Mouse (Mus musculus) gastrocnemius, postnatal 14 days (tissue): ENCODE results near the gene Map3k14. TPM values are rescaled to one million over a fixed set of nuclear protein-coding genes. Genes with fewer than 3 reads are reported as not detected.
"Not testable (repeated sequence)": the region's sequence is repeated elsewhere in the genome, so short reads cannot be mapped to it uniquely, and the experiment has no call there.

Experiments used
- DNase-seq: peaks from one replicate; pipeline ENCODE4 v3.0.0; 2021; ENCODE audit warnings: mixed read lengths
- intact Hi-C: fragments of 180-260 bp; cut with DNase I; formaldehyde crosslinking; loops from one replicate; pipeline ENCODE4 v1.15.1; 2025; ENCODE audit warnings: low total_unique reads
- long read RNA-seq, 2 experiments: library from polyadenylated mRNA; stranded (forward); transcript quantifications; one replicate each; pipeline ENCODE4 v2.0.0; 2021
- total RNA-seq, 2 experiments: library from RNA; stranded (reverse); gene quantifications; 2 replicates each; pipeline ENCODE4 v1.2.3; 2021

Map3k14 gene
- total RNA-seq, result 1 to 10 TPM; 2.2 to 2.3 TPM
- long read RNA-seq, experiment 1, full-length matches to known transcripts, result 2 of 3 reads
- long read RNA-seq, experiment 1, partial matches to known transcripts, result 0 of 3 reads
- long read RNA-seq, experiment 1, other reads (novel, unspliced or antisense), result 1 of 3 reads
- long read RNA-seq, experiment 2, partial matches to known transcripts, result 1 of 2 reads
- long read RNA-seq, experiment 2, other reads (novel, unspliced or antisense), result 0 of 2 reads

- peak; percentile 100 for DNase-seq
- intact Hi-C loops, result no loop called here
Observed at GRCm38 (mm10) chr11:103267346-103268219, at the start of gene Map3k14. Map3k14 (minus strand) TSS chr11:103267472.

DNA sequence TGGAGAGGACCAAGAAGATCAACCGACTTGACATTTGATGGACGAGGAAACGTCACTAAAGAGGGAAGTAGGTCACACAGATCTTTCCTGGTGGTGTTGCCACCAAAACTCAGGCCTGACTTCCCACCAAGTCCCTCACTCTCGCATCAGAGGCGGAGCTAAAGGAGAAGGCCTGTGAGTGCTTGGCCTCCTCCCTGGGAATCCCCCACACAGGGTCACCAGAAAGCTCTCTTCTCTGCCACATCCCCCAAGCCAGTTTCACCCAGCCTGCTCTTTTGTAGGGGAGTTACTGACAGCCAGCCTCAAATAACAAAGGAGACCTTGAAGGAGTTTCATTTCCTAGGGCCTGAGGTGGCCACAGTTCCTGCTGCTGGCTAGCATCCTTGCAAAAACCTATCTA is 48.1 kb upstream of the Map3k14 start:
- intact Hi-C loops, result no loop called here
- DNase-seq, result no peak

DNA sequence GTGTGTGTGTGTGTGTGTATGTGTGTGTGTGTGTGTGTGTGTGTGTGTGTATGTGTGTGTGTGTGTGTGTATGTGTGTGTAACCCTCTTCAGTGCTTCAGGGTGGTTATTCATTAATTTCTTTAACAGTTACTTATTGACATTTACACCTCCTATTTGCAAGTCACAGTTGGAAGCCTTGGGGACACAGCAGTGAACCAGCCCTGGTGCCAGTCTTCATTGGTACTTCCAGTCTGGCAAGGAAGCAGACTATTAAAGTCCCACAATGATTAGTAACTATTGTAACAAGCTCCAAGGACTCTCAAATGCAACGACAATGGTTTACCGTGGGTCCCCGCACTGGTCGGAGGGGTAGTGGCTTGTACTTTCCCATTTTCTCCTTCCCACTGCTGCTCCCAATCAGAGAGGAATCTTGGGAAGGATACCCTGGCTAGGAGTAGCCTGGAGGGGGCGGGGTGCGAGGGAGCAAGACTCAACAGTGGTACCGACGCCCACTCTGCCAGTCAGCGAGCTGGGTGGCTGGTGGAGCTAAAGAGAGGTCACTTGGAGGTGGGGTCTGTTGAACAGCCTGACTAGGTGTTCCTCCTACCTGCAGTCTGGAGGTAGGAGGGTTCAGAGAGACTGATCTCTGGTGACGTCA is 47.6 kb upstream of the Map3k14 start:
- intact Hi-C loops, result no loop called here
- no peak for DNase-seq

DNA sequence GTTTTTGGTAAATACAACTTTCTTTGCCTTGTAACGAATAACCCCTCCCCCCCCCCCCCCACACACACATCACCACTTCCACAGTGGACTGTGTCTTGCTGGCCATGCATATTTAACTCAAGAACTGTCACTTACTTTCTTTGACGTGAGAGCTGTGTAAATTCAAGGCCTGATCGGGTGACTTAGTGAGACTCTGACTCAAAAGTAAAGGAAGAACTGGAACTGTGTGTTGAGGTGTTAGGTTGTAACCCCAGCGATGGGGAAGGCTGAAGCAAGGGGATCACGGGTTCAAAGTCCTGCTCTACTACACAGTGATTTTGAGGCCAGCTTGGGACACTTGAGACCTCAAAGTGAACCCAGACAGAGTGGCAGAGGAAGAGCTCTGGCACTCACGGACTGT is 46.3 kb upstream of the Map3k14 start:
- intact Hi-C loops, result no loop called here
- DNase-seq, result no peak

DNA sequence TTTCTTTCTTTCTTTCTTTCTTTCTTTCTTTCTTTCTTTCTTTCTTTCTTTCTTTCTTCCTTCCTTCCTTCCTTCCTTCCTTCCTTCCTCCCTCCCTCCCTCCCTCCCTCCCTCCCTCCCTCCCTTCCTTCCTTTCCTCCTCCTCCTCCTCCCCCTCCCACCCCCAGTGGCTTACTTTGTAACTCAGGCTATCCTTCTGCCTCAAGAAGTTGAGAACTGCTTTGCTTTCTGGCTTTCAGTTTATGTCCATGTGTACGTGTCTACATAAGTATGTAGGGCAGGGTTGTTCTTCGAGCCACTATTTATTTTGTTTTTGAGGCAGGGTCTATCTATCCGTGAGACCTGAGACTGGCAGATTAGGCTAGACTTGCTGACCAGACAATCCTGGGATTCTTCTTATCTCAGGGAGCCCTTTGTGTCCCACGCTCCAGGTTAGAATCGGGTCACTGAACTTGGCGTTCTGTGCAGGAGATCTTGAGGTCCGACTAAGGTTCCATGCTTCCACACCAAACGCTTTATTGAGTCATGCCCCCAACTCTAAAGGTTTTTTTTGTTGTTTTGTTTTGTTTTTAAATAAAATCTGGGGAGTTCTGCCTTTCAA is 45.5 kb upstream of the Map3k14 start:
- intact Hi-C loops, result no loop called here
- no peak for DNase-seq

DNA sequence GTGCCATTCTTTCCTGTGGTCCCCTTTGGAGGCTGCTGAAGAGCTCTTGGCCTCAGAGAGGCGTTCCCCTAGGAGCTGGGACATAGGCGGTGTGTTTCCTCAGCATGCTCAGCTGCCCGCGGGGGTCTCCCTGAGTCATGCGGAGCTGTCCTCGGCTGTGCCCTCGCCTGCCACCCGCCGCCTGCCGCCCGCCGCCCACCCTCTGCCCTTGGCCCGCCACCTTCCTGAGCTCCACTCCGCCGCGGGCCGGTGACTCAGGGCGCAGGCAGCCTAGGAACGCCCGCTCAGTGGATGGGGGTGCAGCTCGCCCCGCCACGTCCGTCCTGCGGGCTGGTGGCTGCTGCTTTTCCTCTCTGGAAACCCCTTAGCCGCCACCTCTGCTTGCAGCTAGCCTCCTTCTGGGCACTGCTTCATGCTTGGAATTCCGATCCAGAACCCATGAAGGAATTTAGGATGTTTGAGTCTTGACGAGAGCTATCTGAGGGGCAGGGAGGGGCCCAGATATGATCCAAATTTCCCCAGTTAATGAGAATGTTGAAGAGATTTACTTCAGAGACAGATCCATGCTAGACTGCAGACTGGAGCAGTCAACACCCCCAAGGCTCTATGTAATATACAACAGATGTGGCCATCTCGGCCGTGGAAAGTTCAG is 44.8 kb upstream of the Map3k14 start:
- DNase-seq, result peak; percentile 83
- intact Hi-C loops, result no loop called here

DNA sequence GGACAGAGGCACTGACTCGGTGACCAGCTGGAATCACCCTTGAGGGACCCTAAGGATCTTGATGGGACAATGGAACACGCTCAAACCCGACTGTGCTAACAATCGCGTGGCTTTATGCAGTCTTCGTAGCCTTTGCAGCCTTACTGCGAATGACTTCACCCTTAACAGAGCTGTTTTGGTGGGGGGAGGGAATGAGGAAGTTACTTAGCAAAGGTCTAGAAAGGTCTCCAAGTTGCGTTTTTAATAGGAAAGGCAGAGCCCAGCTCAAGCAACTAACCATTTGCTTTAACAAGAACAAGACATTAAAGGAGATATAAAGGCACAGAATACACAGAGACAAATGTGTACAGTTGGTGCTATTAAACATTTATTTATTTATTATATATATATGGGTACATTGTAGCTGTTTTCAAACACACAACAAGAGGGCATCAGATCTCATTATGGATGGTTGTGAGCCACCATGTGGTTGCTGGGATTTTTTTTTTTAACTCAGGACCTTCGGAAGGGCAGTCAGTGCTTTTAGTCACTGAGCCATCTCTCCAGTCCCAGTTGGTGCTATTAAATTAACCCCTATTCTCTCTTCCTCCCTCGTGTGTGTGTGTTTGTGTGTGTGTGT is 42.8 kb upstream of the Map3k14 start:
- intact Hi-C loops, result no loop called here
- no peak for DNase-seq

DNA sequence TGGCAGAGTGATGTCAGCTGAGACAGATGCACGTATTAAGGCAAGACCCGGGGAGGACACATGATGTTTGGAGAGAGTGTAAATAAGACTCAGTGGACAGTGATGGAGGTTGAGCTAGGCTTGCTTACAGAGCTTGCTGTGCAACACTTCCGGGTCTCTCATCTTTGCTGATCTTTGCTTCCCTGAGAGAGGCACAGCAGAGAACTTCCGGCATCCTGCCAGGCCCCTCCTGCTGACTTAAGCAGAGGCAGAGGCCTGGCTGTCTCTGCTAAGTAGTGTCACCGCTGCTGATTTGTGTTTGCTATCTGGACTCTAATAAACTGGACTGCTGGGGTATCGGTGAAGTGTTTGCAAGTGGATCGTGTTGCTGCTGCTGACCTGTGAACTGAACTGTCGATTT is 40.6 kb upstream of the Map3k14 start:
- peak; percentile 87 for DNase-seq
- intact Hi-C loops, result no loop called here

DNA sequence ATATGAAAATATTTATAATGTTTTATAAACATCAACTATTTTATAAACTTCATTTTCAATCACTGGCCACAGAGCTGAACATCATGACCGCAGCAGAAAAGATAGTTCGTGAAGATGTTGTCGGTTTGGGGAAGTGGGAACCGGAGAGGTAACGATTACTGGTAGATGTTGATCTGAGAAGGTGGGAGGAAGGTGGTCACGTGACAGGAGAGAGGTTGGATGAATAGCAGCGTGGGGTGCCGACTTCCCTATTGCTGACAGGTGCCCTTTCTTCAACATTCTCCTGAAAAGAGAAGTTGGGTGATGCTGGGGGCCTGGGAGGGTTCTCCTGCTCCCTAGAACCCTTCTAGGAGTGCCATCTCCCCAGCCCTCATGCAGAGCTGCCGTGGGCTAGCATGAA is 37.3 kb upstream of the Map3k14 start:
- intact Hi-C loops, result no loop called here
- no peak for DNase-seq

DNA sequence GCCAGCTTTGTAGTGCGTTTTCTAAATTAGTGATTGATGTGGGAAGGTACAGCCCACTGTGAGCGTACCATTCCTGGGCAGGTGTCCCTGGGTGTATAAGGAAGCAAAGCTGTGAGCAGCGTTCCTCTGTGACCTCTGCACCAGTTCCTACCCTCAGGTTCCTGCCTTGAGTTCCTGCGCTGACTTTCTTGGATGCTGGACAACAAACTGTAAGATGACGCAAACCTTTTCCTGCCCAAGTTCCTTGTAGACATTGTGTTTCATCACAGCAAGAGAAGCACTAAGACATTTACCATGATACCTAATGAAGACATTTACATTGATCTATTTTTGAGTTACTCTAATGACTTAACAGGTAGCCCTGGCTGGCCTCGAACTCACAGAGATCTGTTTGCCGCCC is 27.5 kb upstream of the Map3k14 start:
- intact Hi-C loops, result no loop called here
- no peak for DNase-seq

- peak; percentile 47 for DNase-seq
- intact Hi-C loops, result no loop called here
Observed at GRCm38 (mm10) chr11:103294066-103294465, 26.8 kb upstream of the Map3k14 start.

- intact Hi-C loops, result no loop called here
- no peak for DNase-seq
Observed at GRCm38 (mm10) chr11:103292890-103293287, 25.6 kb upstream of the Map3k14 start.

DNA sequence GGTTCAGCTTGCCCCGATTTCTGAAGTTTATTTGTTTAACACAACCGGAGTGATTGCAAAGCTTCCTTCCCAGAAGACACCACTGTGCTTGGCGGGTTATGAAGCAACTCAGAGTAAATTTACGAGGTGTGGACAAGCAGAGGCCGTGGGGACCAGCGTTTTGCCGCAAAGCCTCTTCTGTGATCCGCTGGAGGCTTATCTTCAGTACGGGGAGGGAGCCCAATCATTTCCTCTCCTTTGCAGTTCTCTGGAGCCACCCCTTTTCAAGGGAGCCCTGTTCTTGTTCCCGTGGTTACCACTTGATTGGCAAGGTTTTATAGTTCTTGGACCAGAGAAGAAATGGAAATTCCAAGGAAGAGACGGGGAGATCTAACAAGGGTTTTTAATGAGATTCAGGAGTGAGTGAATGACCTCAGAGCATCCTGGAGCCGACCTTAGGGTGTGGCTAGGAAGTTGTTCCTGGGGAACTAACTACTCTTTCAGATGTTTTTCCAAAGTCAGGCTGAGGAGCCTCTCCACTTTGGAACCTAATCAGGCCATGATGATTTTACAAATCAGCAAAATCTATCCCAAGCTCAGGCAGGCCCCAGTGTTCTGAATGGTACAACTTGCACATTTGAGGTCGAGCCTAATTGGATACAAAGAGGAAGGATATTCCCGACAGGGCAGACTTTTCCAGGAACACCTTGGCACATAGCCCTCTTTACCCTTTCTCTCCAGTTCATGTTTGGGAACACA is 25.0 kb upstream of the Map3k14 start:
- peak; percentile 80 for DNase-seq
- intact Hi-C loops, result no loop called here

DNA sequence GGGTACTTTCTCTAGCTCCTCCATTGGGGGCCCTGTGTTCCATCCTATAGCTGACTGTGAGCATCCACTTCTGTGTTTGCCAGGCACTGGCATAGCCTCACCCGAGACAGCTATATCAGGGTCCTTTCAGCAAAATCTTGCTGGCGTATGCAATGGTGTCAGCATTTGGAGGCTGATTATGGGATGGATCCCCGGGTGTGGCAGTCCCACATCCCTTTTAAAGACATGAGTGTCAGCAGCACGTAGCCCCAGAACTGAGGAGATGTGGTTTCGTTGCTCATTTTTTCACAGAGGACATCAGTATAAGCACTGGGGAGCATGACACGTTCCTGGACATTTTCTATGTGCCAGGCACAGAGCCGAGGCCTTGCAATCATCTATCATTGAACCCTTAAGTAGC is 23.6 kb upstream of the Map3k14 start:
- intact Hi-C loops, DNase-seq: not testable (repeated sequence)

- intact Hi-C loops, result loop anchor here (5.0 kb wide), 1 partner anchor 34 kb away; no protein-coding TSS in a partner anchor
- DNase-seq, result peak; percentile 53
Observed at GRCm38 (mm10) chr11:103288291-103288963, 21.2 kb upstream of the Map3k14 start.

DNA sequence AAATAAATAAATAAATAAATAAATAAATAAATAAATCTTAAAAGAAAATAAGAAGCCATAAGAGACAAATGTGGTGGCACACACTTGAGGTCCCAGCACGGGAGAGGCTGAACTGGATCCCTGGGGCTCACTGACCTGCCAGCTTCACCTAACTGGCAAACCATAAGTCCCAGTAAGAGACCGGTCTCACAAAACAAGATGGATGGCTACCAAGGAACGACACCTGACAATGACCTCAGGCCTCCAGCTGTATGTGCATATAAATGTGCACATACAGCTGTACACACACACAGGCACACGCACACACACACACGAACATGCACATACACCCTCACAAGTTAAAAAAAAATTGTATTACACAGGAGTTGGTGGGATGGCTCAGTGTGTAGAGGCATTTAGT is 19.6 kb upstream of the Map3k14 start:
- intact Hi-C loops, result loop anchor here (5.0 kb wide), 1 partner anchor 35 kb away; no protein-coding TSS in a partner anchor
- DNase-seq, result no peak

GRCm38 (mm10) chr11:103285951-103286350 is 18.7 kb upstream of the Map3k14 start:
- DNase-seq, result peak; percentile 57
- intact Hi-C loops, result loop anchor here (5.0 kb wide), 1 partner anchor 36 kb away; no protein-coding TSS in a partner anchor

- intact Hi-C loops, result loop anchor here (5.0 kb wide), 1 partner anchor 37 kb away; no protein-coding TSS in a partner anchor
- DNase-seq, result no peak
Observed at GRCm38 (mm10) chr11:103285276-103285675, 18.0 kb upstream of the Map3k14 start.
